Mouse (Mus musculus) erythroid progenitor cell, adult 5-6 weeks (primary cell): ENCODE measurements around the gene Polr2f. TPM values are rescaled to one million over a fixed set of nuclear protein-coding genes. Genes with fewer than 3 reads are reported as not detected.

ENCODE experiments used
- ATAC-seq: replicated peaks from 2 replicates; pipeline ENCODE4 v1.8.0; 2016; ENCODE audit warnings: moderate number of reproducible peaks, mild to moderate bottlenecking, moderate TSS enrichment, inconsistent platforms; ENCODE audit not compliant: poor library complexity, low FRiP score, severe bottlenecking
- total RNA-seq, 2 experiments: library from RNA; stranded (forward) in 1 of 2; stranded (reverse) in 1 of 2; fragments of 150-400 nt in 1 of 2; fragments of 186-747, 209-891 nt in 1 of 2; gene quantifications; 2 replicates each; pipeline versions ENCODE4 v1.2.3 to v1.2.4; 2015 to 2017; ENCODE audit warnings: low replicate concordance in 2 of 2

The Polr2f gene
- 15.1 and 32.7 TPM in 2 replicates for total RNA-seq (2015; ENCODE audit: low replicate concordance)
- 17.0 and 20.3 TPM in 2 replicates for total RNA-seq (2017; ENCODE audit: low replicate concordance)

- ATAC-seq = peak; percentile 98
Observed at GRCm38 (mm10) chr15:79140866-79141565, at the start of gene Polr2f, which contains the start of gene 1700088E04Rik. Gene Polr2f (plus strand): TSS chr15:79141009. Gene 1700088E04Rik (minus strand): TSS chr15:79141253.

DNA sequence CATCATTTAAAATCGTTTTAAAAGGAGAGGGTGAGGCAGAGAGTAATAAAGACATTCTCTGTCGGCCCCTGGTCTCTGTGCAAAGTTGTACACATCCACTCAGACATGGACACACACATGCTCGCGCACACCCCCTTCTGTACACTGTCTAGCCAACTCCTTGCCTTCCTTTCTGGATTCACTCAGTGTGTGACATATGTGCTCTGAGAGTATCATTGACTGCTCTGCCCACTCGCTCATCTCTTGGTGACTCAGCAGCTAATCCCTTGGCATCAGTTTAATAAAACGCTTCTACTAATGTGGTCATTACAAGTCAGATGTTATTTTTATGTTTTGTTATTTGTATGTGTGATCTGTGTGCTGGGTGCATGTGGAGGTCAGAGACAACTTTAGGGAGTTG, 48.5 kb upstream of the Polr2f start:
- no peak for ATAC-seq

GRCm38 (mm10) chr15:79093083-79093839, 47.5 kb upstream of the Polr2f start:
- no peak for ATAC-seq

GRCm38 (mm10) chr15:79095483-79095882, 45.3 kb upstream of the Polr2f start:
- ATAC-seq = no peak

- no peak for ATAC-seq
Observed at GRCm38 (mm10) chr15:79096556-79096955, 44.3 kb upstream of the Polr2f start.

GRCm38 (mm10) chr15:79097135-79097534, 43.7 kb upstream of the Polr2f start:
- ATAC-seq = no peak

DNA sequence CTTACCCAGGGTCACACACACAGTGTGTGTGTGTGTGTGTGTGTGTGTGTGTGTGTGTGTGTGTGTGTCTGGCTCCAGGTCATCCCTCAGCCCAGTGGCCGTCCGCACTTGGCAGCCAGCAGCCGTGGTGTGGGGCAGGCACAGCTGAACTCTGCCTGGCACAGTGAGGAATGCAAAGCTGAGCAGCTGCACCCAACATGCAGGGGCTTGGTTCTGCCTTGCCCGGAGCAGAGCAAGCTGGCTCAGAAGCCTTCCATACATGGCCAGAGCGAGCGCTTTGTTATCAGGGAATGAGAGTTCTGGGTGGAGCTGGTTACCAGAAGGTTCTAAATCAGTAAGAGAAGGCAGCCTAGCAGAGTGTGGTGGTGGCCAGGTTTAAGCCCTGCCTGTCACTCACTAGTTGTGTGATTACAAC, 43.2 kb upstream of the Polr2f start:
- ATAC-seq = no peak

GRCm38 (mm10) chr15:79098220-79098619, 42.6 kb upstream of the Polr2f start:
- no peak for ATAC-seq

DNA sequence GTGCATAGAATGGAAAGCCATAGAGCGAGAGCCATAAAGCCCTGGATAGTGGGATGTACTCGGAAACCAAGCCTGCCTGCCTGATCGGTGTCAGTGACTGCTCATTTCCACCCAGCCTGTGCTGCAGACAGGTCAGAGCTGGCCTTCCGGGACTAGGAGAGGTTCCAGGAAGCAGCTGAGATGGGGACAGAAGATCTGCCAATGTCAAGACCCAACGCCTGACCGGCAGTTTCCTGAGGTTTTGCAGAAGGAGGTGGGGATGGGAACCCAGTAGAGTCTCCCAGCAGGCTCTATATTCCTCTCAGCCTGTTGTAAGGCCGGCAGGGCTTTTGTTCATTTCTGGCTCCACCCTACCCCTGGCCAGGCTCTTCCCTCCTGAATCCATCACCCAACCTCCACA, 41.9 kb upstream of the Polr2f start:
- ATAC-seq = no peak

DNA sequence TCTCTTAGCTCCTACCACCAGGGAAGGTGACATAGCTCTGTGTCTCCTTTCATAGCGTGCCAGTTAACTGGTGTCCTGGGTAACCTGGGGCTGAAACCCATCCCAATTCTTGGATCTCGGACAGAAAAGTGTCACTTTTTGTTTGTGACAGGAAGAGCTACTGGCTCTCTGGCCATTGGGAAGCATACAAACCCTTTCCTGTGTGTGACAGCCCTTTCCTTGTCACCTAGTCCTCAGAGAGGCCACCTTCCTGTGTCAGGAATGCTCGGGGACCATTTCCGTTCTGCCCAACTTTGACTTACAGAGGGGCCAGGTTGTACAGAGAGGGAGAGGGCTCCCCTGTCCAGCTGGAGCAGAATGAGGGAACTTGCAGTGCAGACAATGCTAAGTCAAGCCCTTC, 41.4 kb upstream of the Polr2f start:
- no peak for ATAC-seq

- ATAC-seq = no peak
Observed at GRCm38 (mm10) chr15:79100391-79100790, 40.4 kb upstream of the Polr2f start.

- no peak for ATAC-seq
Observed at GRCm38 (mm10) chr15:79101531-79101930, 39.3 kb upstream of the Polr2f start.

GRCm38 (mm10) chr15:79103264-79103663, 37.5 kb upstream of the Polr2f start:
- no peak for ATAC-seq

DNA sequence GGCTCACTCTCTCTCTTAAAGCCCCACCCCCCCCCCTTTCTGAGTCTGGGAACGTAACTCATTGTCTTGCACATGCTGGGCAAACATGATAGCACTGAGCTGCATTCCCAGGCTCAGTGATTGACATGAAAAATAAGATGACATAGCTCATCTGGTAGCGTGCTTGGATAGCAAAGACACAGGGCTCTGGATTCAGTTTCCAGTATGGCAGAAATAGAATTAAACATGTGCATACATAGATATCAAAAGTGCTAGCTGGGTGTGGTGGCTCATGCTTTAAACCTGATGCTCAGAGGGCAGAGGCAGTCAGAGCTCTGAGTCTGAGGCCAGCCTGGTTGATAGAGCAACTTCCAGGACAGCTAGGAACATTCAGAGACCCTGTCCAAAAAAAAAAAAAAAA, 35.0 kb upstream of the Polr2f start:
- no peak for ATAC-seq

DNA sequence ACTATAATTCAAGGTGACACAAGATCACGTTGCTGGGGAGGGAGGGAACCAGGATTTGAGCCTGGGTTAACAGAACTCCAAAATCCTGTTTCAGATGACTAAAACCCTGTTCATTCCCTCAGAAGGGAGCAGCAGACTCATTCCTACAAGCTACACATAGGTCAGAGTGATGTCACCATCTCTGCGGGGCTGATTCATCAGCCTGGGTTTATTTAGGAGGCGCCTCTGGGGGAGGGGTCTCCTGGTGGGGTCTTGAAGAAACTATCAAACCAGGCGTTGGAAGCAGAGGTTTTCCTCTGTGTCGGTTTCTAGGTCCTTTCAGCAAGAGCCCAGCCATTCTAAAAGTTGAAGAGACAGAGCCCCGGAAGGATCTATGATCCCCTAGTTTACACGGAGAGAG, 32.8 kb upstream of the Polr2f start:
- no peak for ATAC-seq

- ATAC-seq = 0 out of 2 replicates have a peak, but pooled peaks have one; percentile 52
Observed at GRCm38 (mm10) chr15:79108421-79109320, 32.1 kb upstream of the Polr2f start, which contains the start of gene Micall1. Gene Micall1 (plus strand): TSS chr15:79108898.

- ATAC-seq = no peak
Observed at GRCm38 (mm10) chr15:79109321-79109934, 31.4 kb upstream of the Polr2f start.

- ATAC-seq = no peak
Observed at GRCm38 (mm10) chr15:79110031-79110430, 30.8 kb upstream of the Polr2f start.

GRCm38 (mm10) chr15:79110528-79110927, 30.3 kb upstream of the Polr2f start:
- ATAC-seq = no peak

DNA sequence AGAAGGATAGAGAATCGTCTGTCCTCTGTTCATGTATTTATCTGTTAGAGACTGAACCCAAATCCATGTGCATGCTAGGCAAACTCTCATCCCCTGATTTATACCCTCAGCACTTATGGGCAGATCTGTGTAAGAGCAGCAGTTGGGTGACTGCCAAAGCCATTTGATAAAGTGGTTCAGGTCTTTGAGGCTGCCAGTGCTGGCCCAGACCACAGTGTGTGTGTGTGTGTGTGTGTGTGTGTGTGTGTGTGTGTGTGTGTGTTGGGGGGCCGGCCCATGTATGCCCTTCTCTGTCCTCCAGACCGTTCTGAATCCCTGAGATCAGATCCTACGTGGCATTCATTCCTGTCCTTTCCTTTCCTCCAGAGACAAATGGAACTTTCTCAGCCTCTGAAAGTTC, 29.0 kb upstream of the Polr2f start:
- ATAC-seq = no peak
